27 mouse cellular contexts compared by ENCODE assay signal in the genomic region with DNA sequence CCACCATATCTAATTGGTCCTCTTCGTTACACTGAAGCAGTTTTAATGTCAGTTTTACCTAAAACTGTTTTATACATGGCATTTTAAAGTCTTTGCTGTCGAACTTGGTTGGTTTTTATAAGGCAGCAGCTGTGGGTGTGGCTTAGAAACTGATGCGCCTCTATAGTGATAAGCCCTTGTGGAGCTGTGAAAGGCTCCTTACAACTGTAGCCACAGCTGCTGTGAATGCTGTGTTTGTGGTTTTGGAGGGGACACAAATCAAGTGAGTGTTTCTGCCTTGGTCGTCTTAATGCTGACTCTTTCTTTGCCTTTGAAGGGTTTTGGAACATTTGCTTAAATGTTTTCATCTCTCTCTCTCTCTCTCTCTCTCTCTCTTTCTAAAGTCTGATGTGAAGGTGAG.
DNase-seq lines count a peak whose midpoint lies in the region; ATAC-seq and TF ChIP-seq lines count a peak whose summit lies in the region.
"Had no signal": no experiment of that assay in that cellular context is flagged by ENCODE, and none has a peak within 500 bp of the region (broad histone marks: within the 10 kb centered on the region; RNA-seq: fewer than 3 reads in every experiment).

No protein-coding gene starts in this region.

- TF ChIP-seq CTCF in C2C12 (IDR thresholded peaks at IDR 0.05; ENCODE audit: control insufficient read depth, insufficient read depth, insufficient read length) (no peak), MEL (IDR thresholded peaks at IDR 0.05 in 2 of 3, conservative IDR thresholded peaks at IDR 0.05 in 1 of 3; ENCODE audit: control insufficient read depth in 1 of 3, insufficient read depth in 1 of 3, low read depth in 2 of 3, low read length in 3 of 3, poor library complexity in 1 of 3, severe bottlenecking in 1 of 3) (no peak)
- no peak for TF ChIP-seq CTCF in midbrain, postnatal 0 days (IDR thresholded peaks at IDR 0.05)

- WGBS in midbrain, postnatal 0 days, result 90% methylated on average over 4 of the region's 4 CpGs
- WGBS in kidney, embryonic 16.5 days, result 74% methylated on average over 4 of the region's 4 CpGs

- no peaks in the 10 kb centered on the region for H3K36me3 ChIP-seq in C2C12 (ENCODE audit: control insufficient read depth, insufficient read depth)
- H3K36me3 ChIP-seq in MEL (ENCODE audit: control insufficient read depth in 1 of 2, insufficient read depth in 2 of 2, low read length in 2 of 2), result peaks cover 0 to 8% of the 10 kb centered on the region in 2 experiments; a peak in 2 of 4 replicates
- H3K36me3 ChIP-seq in midbrain, postnatal 0 days (ENCODE audit: insufficient read depth, low read length), result no peaks in the 10 kb centered on the region
- no peaks in the 10 kb centered on the region for H3K36me3 ChIP-seq in kidney, embryonic 16.5 days (ENCODE audit: insufficient read depth, low read length)
- H3K36me3 ChIP-seq: kidney, embryonic 15.5 days; neural tube, embryonic 12.5 days had no signal

- ATAC-seq in common myeloid progenitor, adult 5-6 weeks (replicated peaks; ENCODE audit: low read depth, poor library complexity, severe bottlenecking), result peak; percentile 96
- peak; percentile 98 for ATAC-seq in megakaryocyte-erythroid progenitor cell, adult 5-6 weeks (replicated peaks; ENCODE audit: low FRiP score, low TSS enrichment, poor library complexity, severe bottlenecking)
- no peak for ATAC-seq in midbrain, postnatal 0 days (ENCODE audit: low FRiP score)
- ATAC-seq in kidney, embryonic 16.5 days (ENCODE audit: low FRiP score, low TSS enrichment), result no peak
- ATAC-seq: forebrain, embryonic 16.5 days; hindbrain, embryonic 16.5 days; intestine, postnatal 0 days; midbrain, embryonic 13.5 days had no signal

- no peaks in the 10 kb centered on the region for H3K9me3 ChIP-seq in MEL (replicated peaks; ENCODE audit: insufficient read depth, low read length)
- H3K9me3 ChIP-seq in midbrain, postnatal 0 days (ENCODE audit: low read length), result no peaks in the 10 kb centered on the region
- no peaks in the 10 kb centered on the region for H3K9me3 ChIP-seq in kidney, embryonic 16.5 days (ENCODE audit: low read length)
- H3K9me3 ChIP-seq: embryonic facial prominence, embryonic 10.5 days; kidney, embryonic 15.5 days; midbrain, embryonic 13.5 days; neural tube, embryonic 12.5 days had no signal

- H3K79me2 ChIP-seq in C2C12 (ENCODE audit: control insufficient read depth, insufficient read depth) (peaks cover 100% of the 10 kb centered on the region), MEL (ENCODE audit: control insufficient read depth, insufficient read depth, low read length, poor library complexity) (peaks cover 48% of the 10 kb centered on the region)

- H3K27ac ChIP-seq in MEL (ENCODE audit: control insufficient read depth, low read depth, low read length), result no peak overlapping the region
- no peak overlapping the region for H3K27ac ChIP-seq in midbrain, postnatal 0 days (ENCODE audit: low read depth, low read length)
- no peak overlapping the region for H3K27ac ChIP-seq in kidney, embryonic 16.5 days (ENCODE audit: low read length)
- H3K27ac ChIP-seq: embryonic facial prominence, embryonic 10.5 days; kidney, embryonic 15.5 days; left cerebral cortex, adult 2 months; midbrain, embryonic 13.5 days; neural tube, embryonic 12.5 days had no signal

- H3ac ChIP-seq in C2C12 (ENCODE audit: control insufficient read depth, insufficient read length, low read depth), result no peak overlapping the region

- TF ChIP-seq RAD21 in MEL (IDR thresholded peaks at IDR 0.05; ENCODE audit: low read depth, low read length), result no peak

- H3K4me3 ChIP-seq in C2C12 (ENCODE audit: insufficient read depth, poor library complexity, severe bottlenecking), result no peak overlapping the region
- no peak overlapping the region for H3K4me3 ChIP-seq in MEL (ENCODE audit: control insufficient read depth in 1 of 2, insufficient read depth in 1 of 2, low read depth in 2 of 2, low read length in 2 of 2)
- H3K4me3 ChIP-seq in midbrain, postnatal 0 days (ENCODE audit: low read depth, low read length), result no peak overlapping the region
- no peak overlapping the region for H3K4me3 ChIP-seq in kidney, embryonic 16.5 days (ENCODE audit: low read length)
- H3K4me3 ChIP-seq: embryonic facial prominence, embryonic 10.5 days; kidney, embryonic 15.5 days; left cerebral cortex, adult 2 months; midbrain, embryonic 13.5 days; neural tube, embryonic 12.5 days had no signal

- DNase-seq in MEL (ENCODE audit: low read depth, low spot score), result peak; percentile 75
- DNase-seq in cerebellum, postnatal 14 days, result no peak
- DNase-seq in midbrain, postnatal 0 days (ENCODE audit: low spot score), result no peak
- DNase-seq: adrenal gland, postnatal 36 days; cerebellum, adult 8-10 months; gastrocnemius, postnatal 10 days; heart, adult 11 months; kidney, postnatal 4 days; layer of hippocampus, adult 9-11 months; lung, adult 18-20 months; lung, postnatal 10 days; right cerebral cortex, postnatal 25 days; spleen, adult 18-20 months; thymus, postnatal 25 days had no signal

- no peaks in the 10 kb centered on the region for H3K27me3 ChIP-seq in C2C12 (ENCODE audit: control insufficient read depth, insufficient read depth, insufficient read length)
- no peaks in the 10 kb centered on the region for H3K27me3 ChIP-seq in MEL (ENCODE audit: control insufficient read depth in 1 of 2, insufficient read depth in 2 of 2, low read length in 2 of 2)
- H3K27me3 ChIP-seq in midbrain, postnatal 0 days (ENCODE audit: insufficient read depth, low read length), result no peaks in the 10 kb centered on the region
- no peaks in the 10 kb centered on the region for H3K27me3 ChIP-seq in kidney, embryonic 16.5 days (ENCODE audit: insufficient read depth, low read length)
- H3K27me3 ChIP-seq: kidney, embryonic 15.5 days; midbrain, embryonic 13.5 days; neural tube, embryonic 12.5 days had no signal

- H3K4me2 ChIP-seq in midbrain, postnatal 0 days (ENCODE audit: low read depth, low read length, poor library complexity, severe bottlenecking), result no peak overlapping the region
- H3K4me2 ChIP-seq in kidney, embryonic 16.5 days (replicated peaks; ENCODE audit: low read depth, low read length), result no peak overlapping the region
- H3K4me2 ChIP-seq: heart, embryonic 11.5 days; kidney, embryonic 15.5 days; midbrain, embryonic 13.5 days; neural tube, embryonic 12.5 days had no signal

- peaks cover 3 to 10% of the 10 kb centered on the region in 2 experiments; a peak in 3 of 4 replicates for H3K4me1 ChIP-seq in MEL (ENCODE audit: control insufficient read depth in 1 of 2, insufficient read depth in 2 of 2, low read length in 2 of 2)
- no peaks in the 10 kb centered on the region for H3K4me1 ChIP-seq in midbrain, postnatal 0 days (ENCODE audit: insufficient read depth, low read length)
- peaks cover 22% of the 10 kb centered on the region for H3K4me1 ChIP-seq in kidney, embryonic 16.5 days (ENCODE audit: insufficient read depth, low read length)
- H3K4me1 ChIP-seq: embryonic facial prominence, embryonic 10.5 days; neural tube, embryonic 12.5 days had no signal

- H3K9ac ChIP-seq in MEL (ENCODE audit: control insufficient read depth, low read depth, low read length, poor library complexity, severe bottlenecking), result no peak overlapping the region
- H3K9ac ChIP-seq in midbrain, postnatal 0 days (replicated peaks; ENCODE audit: low read length, poor library complexity, severe bottlenecking), result no peak overlapping the region
- H3K9ac ChIP-seq in kidney, embryonic 16.5 days (replicated peaks; ENCODE audit: low read length), result no peak overlapping the region
- H3K9ac ChIP-seq: kidney, embryonic 15.5 days; midbrain, embryonic 13.5 days; neural tube, embryonic 12.5 days had no signal

- no peak for TF ChIP-seq POLR2A in MEL (IDR thresholded peaks at IDR 0.05; ENCODE audit: control insufficient read depth in 1 of 2, insufficient read depth in 1 of 2, low read depth in 1 of 2, low read length in 2 of 2, poor library complexity in 1 of 2)

- no peak for TF ChIP-seq EP300 in MEL (IDR thresholded peaks at IDR 0.05; ENCODE audit: low read depth in 1 of 2, low read length in 2 of 2)

- peaks cover 97% of the 10 kb centered on the region for H3K79me3 ChIP-seq in C2C12 (ENCODE audit: low read depth)

TF ChIP-seq in C2C12, 6 proteins besides CTCF, POLR2A, EP300 and RAD21:
- no peak for TF ChIP-seq MAX (IDR thresholded peaks at IDR 0.05)
- peak; percentile 36 for TF ChIP-seq MYOD1 (IDR thresholded peaks at IDR 0.05; ENCODE audit: control insufficient read depth, insufficient read length, low read depth)
TF ChIP-seq in C2C12: peak in this region for 1.

TF ChIP-seq in MEL, 35 proteins besides CTCF, POLR2A, EP300 and RAD21:
- TF ChIP-seq SIN3A (IDR thresholded peaks at IDR 0.05; ENCODE audit: low read length) (peak; percentile 44; the same call in 1 of the 2 replicates), MAX (IDR thresholded peaks at IDR 0.05; ENCODE audit: low read length) (no peak), GATA1 (IDR thresholded peaks at IDR 0.05; ENCODE audit: low read depth, low read length) (0 out of 2 replicates have a peak, but pooled peaks have one; percentile 17)
TF ChIP-seq in MEL: peak in this region for 2.

Comparison
In these comparisons a context has a peak if more than half of its experiments do, and no peak if none do; other contexts are left out.
1. ATAC-seq: peak in common myeloid progenitor, adult 5-6 weeks (single experiment) and megakaryocyte-erythroid progenitor cell, adult 5-6 weeks (single experiment); none in midbrain, postnatal 0 days (single experiment) and kidney, embryonic 16.5 days (single experiment).